Mouse (Mus musculus) forebrain, embryonic 16.5 days (tissue): ENCODE data around the gene Dlgap4. TPM values are rescaled to one million over a fixed set of nuclear protein-coding genes. Genes with fewer than 3 reads are reported as not detected.

ENCODE experiments used
- ATAC-seq: fragments of 200-750 bp; cut with Nextera tagmentation; 2 replicates; pipeline ENCODE4 v1.8.0; 2017; ENCODE audit warnings: mild to moderate bottlenecking, moderate library complexity
- H3K27ac ChIP-seq: fragments of 300-500 bp; sonication (generic); 2 replicates; pipeline ENCODE4 v1.5.1; 2014; ENCODE audit warnings: low read length, control low read depth
- H3K27me3 ChIP-seq: fragments of 300-500 bp; sonication (generic); replicated peaks from 2 replicates; pipeline ENCODE4 v1.6.1; 2014; ENCODE audit warnings: low read length; ENCODE audit not compliant: control insufficient read depth, insufficient read depth
- H3K36me3 ChIP-seq: fragments of 300-500 bp; sonication (generic); 2 replicates; pipeline ENCODE4 v1.6.1; 2014; ENCODE audit not compliant: control insufficient read depth, insufficient read depth
- H3K4me1 ChIP-seq: fragments of 300-500 bp; sonication (generic); replicated peaks from 2 replicates; pipeline ENCODE4 v1.6.1; 2014; ENCODE audit warnings: low read length; ENCODE audit not compliant: control insufficient read depth, insufficient read depth
- H3K4me2 ChIP-seq: fragments of 300-500 bp; sonication (generic); 2 replicates; pipeline ENCODE4 v1.6.1; 2014; ENCODE audit warnings: mild to moderate bottlenecking, low read length, control low read depth
- H3K4me3 ChIP-seq: fragments of 300-500 bp; sonication (generic); replicated peaks from 2 replicates; pipeline ENCODE4 v1.5.1; 2014; ENCODE audit warnings: mild to moderate bottlenecking, low read length, control low read depth
- H3K9ac ChIP-seq: fragments of 300-500 bp; sonication (generic); replicated peaks from 2 replicates; pipeline ENCODE4 v1.6.1; 2014; ENCODE audit warnings: low read depth, low read length, control low read depth
- H3K9me3 ChIP-seq: fragments of 300-500 bp; sonication (generic); 2 replicates; pipeline ENCODE4 v1.6.1; 2016; ENCODE audit warnings: low read length; ENCODE audit not compliant: control insufficient read depth
- WGBS: fragments of 180-500 bp; shearing (Covaris S2); extraction: QIAGEN DNeasy Blood & Tissue Kit; methylation state at CpG from one replicate; pipeline ENCODE4 v1.1.7; 2014; 5-methylcytosine and 5-hydroxymethylcytosine counted together
- polyA plus RNA-seq: library from polyadenylated mRNA; unstranded; fragments of >200 nt; fragmentation: Nextera tagmentation; extraction: Ambion mirVana; gene quantifications from 2 replicates; pipeline ENCODE4 v1.2.1, GENCODE M21; 2015

The Dlgap4 gene
- polyA plus RNA-seq, 1 experiment from 2014 or later: 361 TPM

- no peak overlapping the region for H3K4me3 ChIP-seq
- H3K27ac ChIP-seq: no peak overlapping the region
- no peaks in the 10 kb centered on the region for H3K27me3 ChIP-seq
- no peak for ATAC-seq
- H3K4me2 ChIP-seq: no peak overlapping the region
- WGBS: 58% methylated on average over 9 of the region's 10 CpGs
- no peaks in the 10 kb centered on the region for H3K36me3 ChIP-seq
- H3K9me3 ChIP-seq: no peaks in the 10 kb centered on the region
- H3K4me1 ChIP-seq: peaks cover 59% of the 10 kb centered on the region
- H3K9ac ChIP-seq: no peak overlapping the region
Measured at GRCm38 (mm10) chr2:156729537-156730469, 116.3 kb downstream of the Dlgap4 start.

- H3K4me2 ChIP-seq: no peak overlapping the region
- H3K27ac ChIP-seq: no peak overlapping the region
- no peak for ATAC-seq
- no peaks in the 10 kb centered on the region for H3K27me3 ChIP-seq
- 85% methylated on average over 12 of the region's 12 CpGs for WGBS
- H3K9ac ChIP-seq: no peak overlapping the region
- no peaks in the 10 kb centered on the region for H3K9me3 ChIP-seq
- peaks cover 58% of the 10 kb centered on the region for H3K4me1 ChIP-seq
- no peaks in the 10 kb centered on the region for H3K36me3 ChIP-seq
- no peak overlapping the region for H3K4me3 ChIP-seq
Measured at GRCm38 (mm10) chr2:156730501-156730921, 117.0 kb downstream of the Dlgap4 start.

GRCm38 (mm10) chr2:156731592-156731991 is 118.1 kb downstream of the Dlgap4 start:
- H3K4me2 ChIP-seq: no peak overlapping the region
- H3K4me3 ChIP-seq: no peak overlapping the region
- H3K27me3 ChIP-seq: no peaks in the 10 kb centered on the region
- H3K9ac ChIP-seq: no peak overlapping the region
- no peak for ATAC-seq
- H3K9me3 ChIP-seq: no peaks in the 10 kb centered on the region
- H3K4me1 ChIP-seq: peaks cover 54% of the 10 kb centered on the region
- H3K36me3 ChIP-seq: no peaks in the 10 kb centered on the region
- H3K27ac ChIP-seq: no peak overlapping the region

- H3K9ac ChIP-seq: no peak overlapping the region
- no peak overlapping the region for H3K4me2 ChIP-seq
- H3K27me3 ChIP-seq: no peaks in the 10 kb centered on the region
- peaks cover 53% of the 10 kb centered on the region for H3K4me1 ChIP-seq
- WGBS: 65% methylated on average over 6 of the region's 6 CpGs
- no peak for ATAC-seq
- no peaks in the 10 kb centered on the region for H3K9me3 ChIP-seq
- no peaks in the 10 kb centered on the region for H3K36me3 ChIP-seq
- H3K27ac ChIP-seq: no peak overlapping the region
- no peak overlapping the region for H3K4me3 ChIP-seq
Measured at GRCm38 (mm10) chr2:156732109-156732508, 118.6 kb downstream of the Dlgap4 start.

- Histone ChIP-seq H3K4me3 (no peak overlapping the region), H3K9me3 (no peaks in the 10 kb centered on the region), H3K4me2 (no peak overlapping the region), H3K27me3 (no peaks in the 10 kb centered on the region), H3K9ac (no peak overlapping the region), H3K36me3 (no peaks in the 10 kb centered on the region), H3K4me1 (peaks cover 49% of the 10 kb centered on the region), H3K27ac (no peak overlapping the region)
- ATAC-seq: no peak
- WGBS: 85% methylated on average over 3 of the region's 3 CpGs
Measured at GRCm38 (mm10) chr2:156735761-156736335, 122.3 kb downstream of the Dlgap4 start.

GRCm38 (mm10) chr2:156736846-156737245 is 123.3 kb downstream of the Dlgap4 start:
- H3K4me3 ChIP-seq: no peak overlapping the region
- H3K27me3 ChIP-seq: no peaks in the 10 kb centered on the region
- no peak overlapping the region for H3K27ac ChIP-seq
- no peak overlapping the region for H3K4me2 ChIP-seq
- H3K4me1 ChIP-seq: peaks cover 52% of the 10 kb centered on the region
- no peaks in the 10 kb centered on the region for H3K9me3 ChIP-seq
- H3K36me3 ChIP-seq: no peaks in the 10 kb centered on the region
- ATAC-seq: 0 out of 2 replicates have a peak, but pooled peaks have one; percentile 24
- WGBS: 42% methylated on average over 7 of the region's 7 CpGs
- no peak overlapping the region for H3K9ac ChIP-seq

- Histone ChIP-seq H3K36me3 (no peaks in the 10 kb centered on the region), H3K9ac (no peak overlapping the region), H3K9me3 (no peaks in the 10 kb centered on the region), H3K4me1 (peaks cover 51% of the 10 kb centered on the region), H3K4me2 (no peak overlapping the region), H3K27ac (no peak overlapping the region), H3K4me3 (no peak overlapping the region), H3K27me3 (no peaks in the 10 kb centered on the region)
- 84% methylated on average over 7 of the region's 7 CpGs for WGBS
- ATAC-seq: no peak
Measured at GRCm38 (mm10) chr2:156737976-156738375, 124.5 kb downstream of the Dlgap4 start.

GRCm38 (mm10) chr2:156741265-156741664 is 127.8 kb downstream of the Dlgap4 start:
- peaks cover 31% of the 10 kb centered on the region for H3K4me1 ChIP-seq
- 85% methylated on average over 9 of the region's 9 CpGs for WGBS
- no peak overlapping the region for H3K4me3 ChIP-seq
- no peak overlapping the region for H3K9ac ChIP-seq
- no peaks in the 10 kb centered on the region for H3K9me3 ChIP-seq
- H3K27ac ChIP-seq: no peak overlapping the region
- no peak overlapping the region for H3K4me2 ChIP-seq
- no peaks in the 10 kb centered on the region for H3K27me3 ChIP-seq
- H3K36me3 ChIP-seq: no peaks in the 10 kb centered on the region
- no peak for ATAC-seq

- Histone ChIP-seq H3K4me1 (peaks cover 27% of the 10 kb centered on the region), H3K4me3 (no peak overlapping the region), H3K36me3 (no peaks in the 10 kb centered on the region), H3K4me2 (no peak overlapping the region), H3K27me3 (no peaks in the 10 kb centered on the region), H3K27ac (no peak overlapping the region), H3K9me3 (no peaks in the 10 kb centered on the region), H3K9ac (no peak overlapping the region)
- WGBS: 10% methylated on average over 4 of the region's 4 CpGs
- no peak for ATAC-seq
Measured at GRCm38 (mm10) chr2:156741998-156742397, 128.5 kb downstream of the Dlgap4 start.
